Mouse (Mus musculus) heart, adult 2 months (tissue): Measurements from ENCODE around the gene Nsrp1.
A peak's percentile ranks its signal among the peaks of the same experiment; 100 is the strongest.

Experiments used
- CTCF ChIP-seq: fragments of 200-600 bp; IDR thresholded peaks from 2 replicates; pipeline ENCODE4 v1.8.1; 2022; ENCODE audit warnings: antibody characterized with exemption, mild to moderate bottlenecking, moderate library complexity
- POLR2A ChIP-seq: fragments of 200-500 bp; IDR thresholded peaks from 2 replicates; pipeline ENCODE4 v1.6.1; 2011; ENCODE audit warnings: mild to moderate bottlenecking, low read depth, low read length, control low read depth; ENCODE audit not compliant: insufficient read depth

GRCm38 (mm10) chr11:77100137-77100937 is 22.1 kb upstream of the Nsrp1 start:
- peak; percentile 95 for TF ChIP-seq CTCF
- no peak for TF ChIP-seq POLR2A
